Mouse (Mus musculus): ENCODE results near the gene Vpreb2.
"Not testable (repeated sequence)": the region's sequence is repeated elsewhere in the genome, so short reads cannot be mapped to it uniquely, and the experiment has no call there.

Gene Vpreb2

GRCm38 (mm10) chr16:17980128-17980527 lies at the start of gene Vpreb2:
TSS of gene Vpreb2 (plus strand) at chr16:17980428.
- no peak for DNase-seq

GRCm38 (mm10) chr16:17931906-17932460 lies 48.2 kb upstream of the Vpreb2 start:
- DNase-seq: no peak

GRCm38 (mm10) chr16:17933594-17934444 lies 46.4 kb upstream of the Vpreb2 start:
- no peak for DNase-seq

- no peak for DNase-seq
These were observed 45.8 kb upstream of the Vpreb2 start for GRCm38 (mm10) chr16:17934445-17934910.

GRCm38 (mm10) chr16:17936776-17937175 lies 43.5 kb upstream of the Vpreb2 start:
- peak; percentile 6 for DNase-seq

- no peak for DNase-seq
These were observed 42.0 kb upstream of the Vpreb2 start for GRCm38 (mm10) chr16:17938187-17938586.

GRCm38 (mm10) chr16:17938821-17939220 lies 41.4 kb upstream of the Vpreb2 start:
- peak; percentile 79 for DNase-seq

GRCm38 (mm10) chr16:17939255-17939751 lies 40.9 kb upstream of the Vpreb2 start:
- peak; percentile 21 for DNase-seq

GRCm38 (mm10) chr16:17943466-17943865 lies 36.8 kb upstream of the Vpreb2 start:
- no peak for DNase-seq

GRCm38 (mm10) chr16:17945081-17945831 lies 35.0 kb upstream of the Vpreb2 start:
- peak; percentile 62 for DNase-seq

- no peak for DNase-seq
These were observed 30.8 kb upstream of the Vpreb2 start for GRCm38 (mm10) chr16:17949421-17949877.

- no peak for DNase-seq
These were observed 30.2 kb upstream of the Vpreb2 start for GRCm38 (mm10) chr16:17950068-17950467.

- DNase-seq: no peak
These were observed 28.6 kb upstream of the Vpreb2 start for GRCm38 (mm10) chr16:17951618-17952017.

- not testable (repeated sequence) for DNase-seq
These were observed 24.1 kb upstream of the Vpreb2 start for GRCm38 (mm10) chr16:17956052-17956638.

- DNase-seq: no peak
These were observed 18.1 kb upstream of the Vpreb2 start for GRCm38 (mm10) chr16:17962091-17962490.

GRCm38 (mm10) chr16:17971853-17972252 lies 8.4 kb upstream of the Vpreb2 start:
- no peak for DNase-seq

GRCm38 (mm10) chr16:17977840-17978239 lies 2.4 kb upstream of the Vpreb2 start:
- DNase-seq: not testable (repeated sequence)

- DNase-seq: no peak
These were observed 3.0 kb downstream of the Vpreb2 start for GRCm38 (mm10) chr16:17983201-17983600.

GRCm38 (mm10) chr16:17984231-17984630 lies 4.0 kb downstream of the Vpreb2 start:
- no peak for DNase-seq

GRCm38 (mm10) chr16:17985078-17985477 lies 4.8 kb downstream of the Vpreb2 start:
- DNase-seq: no peak

- DNase-seq: peak; percentile 69
These were observed 6.4 kb downstream of the Vpreb2 start for GRCm38 (mm10) chr16:17986456-17987132.

- DNase-seq: no peak
These were observed 7.5 kb downstream of the Vpreb2 start for GRCm38 (mm10) chr16:17987703-17988102.
